In the genomic region with DNA sequence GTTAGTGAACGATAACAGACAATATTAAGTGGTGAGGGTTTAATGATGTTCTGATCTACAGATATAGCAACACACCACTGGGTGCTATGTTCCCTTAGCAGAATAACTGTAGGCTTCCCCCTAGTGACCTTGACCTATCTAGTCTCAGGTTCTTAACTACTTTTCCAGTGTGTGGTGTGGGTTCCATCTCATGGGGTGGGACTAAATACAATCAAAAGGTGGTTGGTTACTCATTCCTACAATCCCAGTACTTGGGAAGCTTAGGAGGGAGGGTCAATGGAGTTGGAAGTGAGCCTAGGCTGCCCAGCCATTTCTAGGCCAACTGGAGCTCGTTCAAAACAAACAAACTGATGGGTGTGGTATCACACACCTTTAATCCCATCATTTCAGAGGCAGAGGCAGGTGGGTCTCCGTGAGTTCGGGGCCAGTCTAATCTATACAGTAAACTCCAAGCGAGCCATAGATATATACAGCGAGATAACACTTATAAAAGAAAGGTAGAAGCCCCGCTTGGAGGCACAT, we compare ENCODE assay signal across 18 mouse cellular contexts.
DNase-seq lines count a peak whose midpoint lies in the region; ATAC-seq and TF ChIP-seq lines count a peak whose summit lies in the region.
"Had no signal": no experiment of that assay in that cellular context is flagged by ENCODE, and none has a peak within 500 bp of the region (broad histone marks: within the 10 kb centered on the region; RNA-seq: fewer than 3 reads in every experiment).

No protein-coding gene starts in this region.

- TF ChIP-seq POLR2A in liver, adult 2 months (IDR thresholded peaks at IDR 0.05; ENCODE audit: extremely low read depth, insufficient read depth, low read length) = no peak
- no peak for TF ChIP-seq POLR2A in small intestine, adult 2 months (IDR thresholded peaks at IDR 0.05; ENCODE audit: low read depth, low read length)

- TF ChIP-seq CTCF in liver, adult 2 months (IDR thresholded peaks at IDR 0.05; ENCODE audit: low read depth, low read length) = no peak
- TF ChIP-seq CTCF in small intestine, adult 2 months (IDR thresholded peaks at IDR 0.05; ENCODE audit: extremely low read depth, insufficient read length, insufficient replicate concordance, low read depth, low read length) = no peak

- peak overlapping the region; percentile 38 for H3K4me3 ChIP-seq in liver, adult 2 months (ENCODE audit: insufficient read depth, low read depth, low read length)
- no peak overlapping the region for H3K4me3 ChIP-seq in brown adipose tissue, adult 24 weeks (ENCODE audit: insufficient read depth, low read depth, low read length)
- no peak overlapping the region for H3K4me3 ChIP-seq in kidney, embryonic 15.5 days (replicated peaks)
- H3K4me3 ChIP-seq in small intestine, adult 2 months (ENCODE audit: low read depth, low read length) = peak overlapping the region; percentile 6; the same call in 1 of the 2 replicates
- H3K4me3 ChIP-seq in forebrain, embryonic 15.5 days = no peak overlapping the region
- H3K4me3 ChIP-seq: heart, embryonic 12.5 days; midbrain, embryonic 12.5 days; myocyte; neural tube, embryonic 15.5 days had no signal

- WGBS in liver, adult 2 months = 37% methylated on average over 7 of the region's 7 CpGs
- WGBS in kidney, embryonic 15.5 days = 88% methylated on average over 7 of the region's 7 CpGs
- WGBS in small intestine, adult 2 months = 42% methylated on average over 7 of the region's 7 CpGs
- WGBS in forebrain, embryonic 15.5 days = 93% methylated on average over 7 of the region's 7 CpGs

- peak overlapping the region; percentile 88 for H3K27ac ChIP-seq in liver, adult 2 months (replicated peaks; ENCODE audit: insufficient read depth, low read depth, low read length)
- H3K27ac ChIP-seq in brown adipose tissue, adult 24 weeks (replicated peaks; ENCODE audit: low read depth, low read length) = 0 out of 2 replicates have a peak overlapping the region, but pooled peaks have one; percentile 10
- 0 out of 2 replicates have a peak overlapping the region, but pooled peaks have one; percentile 92 for H3K27ac ChIP-seq in kidney, embryonic 15.5 days
- peak overlapping the region; percentile 98 for H3K27ac ChIP-seq in small intestine, adult 2 months (ENCODE audit: insufficient read depth, low read depth, low read length)
- H3K27ac ChIP-seq in forebrain, embryonic 15.5 days (replicated peaks) = no peak overlapping the region
- H3K27ac ChIP-seq: liver, embryonic 14.5 days; midbrain, embryonic 12.5 days; neural tube, embryonic 15.5 days had no signal

- ATAC-seq in kidney, embryonic 15.5 days (replicated peaks; ENCODE audit: low FRiP score) = no peak
- ATAC-seq in forebrain, embryonic 15.5 days (replicated peaks) = no peak
- ATAC-seq: hindbrain, embryonic 16.5 days had no signal

- no peaks in the 10 kb centered on the region; the same call in 1 of the 2 replicates for H3K36me3 ChIP-seq in liver, adult 2 months (ENCODE audit: control insufficient read depth, insufficient read depth, low read length)
- no peaks in the 10 kb centered on the region for H3K36me3 ChIP-seq in kidney, embryonic 15.5 days
- peaks cover 4% of the 10 kb centered on the region for H3K36me3 ChIP-seq in small intestine, adult 2 months (ENCODE audit: control insufficient read depth, insufficient read depth, low read length)
- no peaks in the 10 kb centered on the region for H3K36me3 ChIP-seq in forebrain, embryonic 15.5 days
- H3K36me3 ChIP-seq: heart, embryonic 12.5 days; midbrain, embryonic 12.5 days; neural tube, embryonic 15.5 days had no signal

- H3K4me1 ChIP-seq in liver, adult 2 months (ENCODE audit: control insufficient read depth, insufficient read depth, low read length) = peaks cover 40% of the 10 kb centered on the region
- H3K4me1 ChIP-seq in brown adipose tissue, adult 24 weeks (ENCODE audit: control insufficient read depth, insufficient read depth, insufficient read length, low read length) = peaks cover 16% of the 10 kb centered on the region; the same call in 1 of the 2 replicates
- H3K4me1 ChIP-seq in kidney, embryonic 15.5 days = peaks cover 57% of the 10 kb centered on the region
- H3K4me1 ChIP-seq in small intestine, adult 2 months (ENCODE audit: control insufficient read depth, insufficient read depth, insufficient read length, low read length) = peaks cover 29% of the 10 kb centered on the region
- H3K4me1 ChIP-seq in forebrain, embryonic 15.5 days = no peaks in the 10 kb centered on the region
- H3K4me1 ChIP-seq: midbrain, embryonic 12.5 days; neural tube, embryonic 15.5 days had no signal

- H3K27me3 ChIP-seq in liver, adult 2 months (ENCODE audit: control insufficient read depth, insufficient read depth, low read length) = no peaks in the 10 kb centered on the region
- H3K27me3 ChIP-seq in kidney, embryonic 15.5 days = no peaks in the 10 kb centered on the region
- H3K27me3 ChIP-seq in small intestine, adult 2 months (ENCODE audit: control insufficient read depth, insufficient read depth, low read length) = no peaks in the 10 kb centered on the region
- no peaks in the 10 kb centered on the region for H3K27me3 ChIP-seq in forebrain, embryonic 15.5 days
- H3K27me3 ChIP-seq: heart, embryonic 12.5 days; midbrain, embryonic 12.5 days; neural tube, embryonic 15.5 days had no signal

- no peaks in the 10 kb centered on the region for H3K9me3 ChIP-seq in kidney, embryonic 15.5 days (replicated peaks)
- H3K9me3 ChIP-seq in forebrain, embryonic 15.5 days = no peaks in the 10 kb centered on the region
- H3K9me3 ChIP-seq: heart, embryonic 12.5 days; midbrain, embryonic 12.5 days; neural tube, embryonic 15.5 days had no signal

- DNase-seq in liver, adult 2 months (ENCODE audit: extremely low read depth, low read depth, low spot score) = peak; percentile 91
- no peak for DNase-seq in liver
- no peak for DNase-seq in right cerebral cortex, postnatal 10 days (ENCODE audit: low spot score in 2 of 2)
- DNase-seq in gastrocnemius, adult 18-20 months (ENCODE audit: low spot score) = no peak
- DNase-seq: B cell, adult 2 months; cerebellum, postnatal 10 days; heart, postnatal 36 days; thymus, adult 2 months had no signal

- H3K79me2 ChIP-seq in liver, adult 2 months (ENCODE audit: control insufficient read depth, insufficient read depth, low read length) = peaks cover 15% of the 10 kb centered on the region; the same call in 1 of the 2 replicates

- H3K9ac ChIP-seq in liver, adult 2 months (ENCODE audit: low read depth, low read length) = no peak overlapping the region
- H3K9ac ChIP-seq in kidney, embryonic 15.5 days = no peak overlapping the region
- H3K9ac ChIP-seq in forebrain, embryonic 15.5 days (replicated peaks) = no peak overlapping the region
- H3K9ac ChIP-seq: heart, embryonic 12.5 days; liver, embryonic 14.5 days; midbrain, embryonic 12.5 days; neural tube, embryonic 15.5 days had no signal

- peak overlapping the region; percentile 46 for H3K4me2 ChIP-seq in kidney, embryonic 15.5 days
- no peak overlapping the region for H3K4me2 ChIP-seq in forebrain, embryonic 15.5 days (replicated peaks)
- H3K4me2 ChIP-seq: heart, embryonic 12.5 days; midbrain, embryonic 12.5 days; neural tube, embryonic 15.5 days had no signal

Comparison
In these comparisons a context has a peak if more than half of its experiments do, and no peak if none do; other contexts are left out.
1. H3K4me3 ChIP-seq: peak in liver, adult 2 months (single experiment) and small intestine, adult 2 months (single experiment); none in brown adipose tissue, adult 24 weeks (single experiment), kidney, embryonic 15.5 days (single experiment) and forebrain, embryonic 15.5 days (single experiment).